Mouse (Mus musculus) mammary gland, adult 2 months (tissue): ENCODE data around the gene Ptpn3. TPM values are rescaled to one million over a fixed set of nuclear protein-coding genes. Genes with fewer than 3 reads are reported as not detected.

Source experiments
- polyA plus RNA-seq: library from polyadenylated mRNA; depleted of rRNA; stranded (reverse); fragments of >200 nt; gene quantifications from 2 replicates; pipeline ENCODE4 v1.2.3, GENCODE M21; 2012; ENCODE audit warnings: low replicate concordance; rRNA removed

The Ptpn3 gene
- 4.6 and 8.5 TPM in 2 replicates for polyA plus RNA-seq

DNA sequence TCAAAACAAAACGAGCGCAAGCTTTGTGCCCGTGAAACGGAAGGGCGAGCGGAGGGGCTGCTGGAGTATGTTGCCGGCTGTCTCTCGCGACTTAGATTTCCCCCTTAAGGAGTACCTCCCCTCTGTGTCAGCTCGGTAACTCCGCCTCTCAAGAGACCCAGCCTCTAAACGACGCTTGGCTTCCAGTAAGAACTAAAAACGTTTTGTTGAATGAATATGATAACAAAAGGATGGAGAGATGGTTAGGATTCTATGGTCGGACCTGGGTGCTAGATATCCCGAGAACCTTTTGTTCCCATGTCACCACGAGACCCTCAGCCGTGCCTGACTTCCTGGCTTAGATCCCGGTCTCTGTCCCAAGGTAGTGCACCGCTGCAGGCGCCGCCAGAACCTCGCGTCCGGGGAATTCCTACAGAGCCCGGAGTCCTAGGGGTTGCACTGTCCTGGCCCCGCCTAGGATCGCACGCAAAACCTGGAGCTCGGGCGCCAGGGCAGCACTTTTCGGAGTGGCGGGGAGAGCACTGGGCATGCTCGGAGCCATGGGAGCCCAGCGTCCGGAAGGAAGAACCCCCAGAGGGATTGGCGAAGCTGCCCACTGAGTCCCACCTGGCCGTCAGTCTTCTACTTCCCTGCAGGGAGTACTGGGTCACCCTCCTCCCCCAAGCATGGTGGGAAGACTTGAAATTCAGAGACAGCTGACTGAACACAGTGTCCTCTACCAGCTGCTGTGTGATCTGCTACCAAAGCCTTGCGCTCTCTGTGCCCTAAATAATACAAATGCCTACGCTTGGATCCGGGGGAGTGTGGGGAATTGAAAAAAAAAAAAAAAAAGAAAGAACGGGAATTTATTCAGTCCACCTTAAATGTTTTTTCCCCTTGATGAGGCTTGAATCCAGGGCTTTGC, at the start of gene Ptpn3:
TSS of gene Ptpn3 (minus strand) at position 428 of the 904 bp plus-strand sequence.

DNA sequence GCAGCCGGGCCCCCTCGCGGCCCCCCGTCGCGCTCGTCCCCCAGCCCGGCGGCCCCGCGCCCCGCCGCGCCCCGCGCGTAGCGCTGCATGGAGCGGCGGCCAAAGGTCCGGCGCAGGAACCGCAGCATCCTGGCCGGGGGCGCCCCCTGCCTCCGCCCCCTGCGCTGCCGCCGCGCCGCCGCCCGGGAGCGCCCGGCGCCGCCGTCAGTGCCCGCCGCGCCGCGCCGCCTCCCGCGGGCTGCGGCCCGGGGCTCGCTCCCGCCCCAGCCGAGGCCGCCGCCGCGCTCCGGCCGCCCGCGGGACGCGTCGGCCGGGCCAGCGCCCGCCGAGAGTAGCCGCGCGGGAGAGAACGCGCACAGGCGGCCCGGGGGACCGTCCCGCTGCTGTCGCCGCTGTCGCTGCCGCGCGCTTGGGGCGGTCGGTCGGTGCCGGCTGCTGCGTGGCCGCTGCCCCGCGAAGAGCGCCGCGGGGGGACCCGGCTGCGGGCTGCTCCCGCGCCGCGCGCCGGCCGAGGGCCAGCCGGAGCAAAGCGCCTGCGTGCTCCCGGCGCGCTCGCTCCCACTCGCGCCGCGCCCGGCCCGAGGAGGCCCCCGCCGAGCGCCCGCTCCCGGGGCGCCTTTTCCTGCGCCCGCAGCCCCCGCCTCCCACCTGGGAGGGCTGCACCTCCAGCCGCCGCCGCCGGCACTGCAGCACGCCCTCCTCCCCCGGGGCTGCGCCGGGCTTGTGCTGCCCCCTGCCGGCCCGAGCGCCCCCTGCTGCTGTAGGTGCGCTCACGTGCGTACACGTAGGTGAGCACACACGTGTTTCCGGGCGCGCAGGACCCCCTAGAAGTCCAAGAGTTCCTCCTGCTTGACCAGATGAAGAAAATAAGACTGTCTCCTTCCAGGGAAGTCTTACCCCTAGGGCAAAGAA, 158.4 kb downstream of the Ptpn3 start, which contains the start of gene Epb41l4b:
TSS of gene Epb41l4b (minus strand) at position 412 of the 912 bp plus-strand sequence.

Other genes with a start within 250 kb of the Ptpn3 start
- gene Epb41l4b, start 158.4 kb downstream of the Ptpn3 start, polyA plus RNA-seq: 9.0 and 13.5 TPM in 2 replicates
- gene Palm2, start 132.4 kb upstream of the Ptpn3 start, polyA plus RNA-seq: 0.24 and 0.27 TPM in 2 replicates